Mouse (Mus musculus) regulatory T cell (primary cell): ENCODE data around the gene Itpkc.

Source experiments
- in situ Hi-C: fragments of 300-600 bp; cut with MboI, MseI; formaldehyde crosslinking; loops from one replicate; pipeline ENCODE4 v1.15.1; 2025; ENCODE audit warnings: high pct_unique_total_duplicates

Itpkc gene

GRCm38 (mm10) chr7:27193731-27194130 lies 34.7 kb downstream of the Itpkc start:
- in situ Hi-C loops: loop anchor here (5.0 to 25.0 kb wide), 3 partner anchors 39 to 1931 kb away; partner anchors contain the start of genes B9d2, Cic, Coq8b and Erf

- in situ Hi-C loops: loop anchor here (5.0 to 25.0 kb wide), 3 partner anchors 40 to 1930 kb away; partner anchors contain the start of genes B9d2, Cic, Coq8b and Erf
Measured at GRCm38 (mm10) chr7:27192434-27192833, 36.0 kb downstream of the Itpkc start.

- in situ Hi-C loops: loop anchor here (25.0 kb wide), 2 partner anchors 1502 to 1927 kb away; partner anchors contain the start of genes B9d2, Cic, Erf and Tgfb1
Measured at GRCm38 (mm10) chr7:27189271-27189931, 39.1 kb downstream of the Itpkc start.

- in situ Hi-C loops: loop anchor here (25.0 kb wide), 2 partner anchors 1499 to 1924 kb away; partner anchors contain the start of genes B9d2, Cic, Erf and Tgfb1
Measured at GRCm38 (mm10) chr7:27185986-27186385, 42.5 kb downstream of the Itpkc start.

GRCm38 (mm10) chr7:27184964-27185363 lies 43.5 kb downstream of the Itpkc start:
- in situ Hi-C loops: loop anchor here (25.0 kb wide), 2 partner anchors 1498 to 1923 kb away; partner anchors contain the start of genes B9d2, Cic, Erf and Tgfb1

- in situ Hi-C loops: loop anchor here (25.0 kb wide), 2 partner anchors 1495 to 1920 kb away; partner anchors contain the start of genes B9d2, Cic, Erf and Tgfb1
Measured at GRCm38 (mm10) chr7:27182498-27182897, 46.0 kb downstream of the Itpkc start.

- in situ Hi-C loops: loop anchor here (25.0 kb wide), 2 partner anchors 1494 to 1919 kb away; partner anchors contain the start of genes B9d2, Cic, Erf and Tgfb1
Measured at GRCm38 (mm10) chr7:27180837-27181695, 47.4 kb downstream of the Itpkc start, which contains the start of the genes Gm21983 and Mia. Gene Gm21983 (minus strand): TSS chr7:27181086. Gene Mia (minus strand): TSS chr7:27181157.

GRCm38 (mm10) chr7:27180036-27180435 lies 48.4 kb downstream of the Itpkc start:
- in situ Hi-C loops: loop anchor here (25.0 kb wide), 2 partner anchors 1493 to 1918 kb away; partner anchors contain the start of genes B9d2, Cic, Erf and Tgfb1

GRCm38 (mm10) chr7:27179217-27179918 lies 49.1 kb downstream of the Itpkc start:
- in situ Hi-C loops: loop anchor here (25.0 kb wide), 2 partner anchors 1492 to 1917 kb away; partner anchors contain the start of genes B9d2, Cic, Erf and Tgfb1

- in situ Hi-C loops: loop anchor here (25.0 kb wide), 2 partner anchors 1491 to 1916 kb away; partner anchors contain the start of genes B9d2, Cic, Erf and Tgfb1
Measured at GRCm38 (mm10) chr7:27178324-27179216, 49.9 kb downstream of the Itpkc start, which contains the start of gene Rab4b. Gene Rab4b (minus strand): TSS chr7:27178896.

GRCm38 (mm10) chr7:27177942-27178323 lies 50.5 kb downstream of the Itpkc start:
- in situ Hi-C loops: loop anchor here (25.0 kb wide), 2 partner anchors 1491 to 1916 kb away; partner anchors contain the start of genes B9d2, Cic, Erf and Tgfb1

GRCm38 (mm10) chr7:27174896-27175295 lies 53.6 kb downstream of the Itpkc start:
- in situ Hi-C loops: loop anchor here (25.0 kb wide), 2 partner anchors 1488 to 1913 kb away; partner anchors contain the start of genes B9d2, Cic, Erf and Tgfb1

GRCm38 (mm10) chr7:27174496-27174895 lies 54.0 kb downstream of the Itpkc start:
- in situ Hi-C loops: no loop called here

GRCm38 (mm10) chr7:27170981-27171380 lies 57.5 kb downstream of the Itpkc start:
- in situ Hi-C loops: no loop called here

- in situ Hi-C loops: no loop called here
Measured at GRCm38 (mm10) chr7:27168371-27168770, 60.1 kb downstream of the Itpkc start.

- in situ Hi-C loops: no loop called here
Measured at GRCm38 (mm10) chr7:27167475-27168094, 60.9 kb downstream of the Itpkc start.

- in situ Hi-C loops: no loop called here
Measured at GRCm38 (mm10) chr7:27166614-27167474, 61.6 kb downstream of the Itpkc start, which contains the start of gene Egln2. Gene Egln2 (minus strand): TSS chr7:27166802.

GRCm38 (mm10) chr7:27166229-27166613 lies 62.2 kb downstream of the Itpkc start:
- in situ Hi-C loops: no loop called here
